Mouse (Mus musculus): ENCODE results near the gene Samd5.

- TF ChIP-seq POLR2A (IDR thresholded peaks at IDR 0.05; ENCODE audit: low read depth, low read length) (no peak), CTCF (IDR thresholded peaks at IDR 0.05; ENCODE audit: extremely low read depth, insufficient read length, insufficient replicate concordance, low read depth, low read length) (no peak)
Measured at GRCm38 (mm10) chr10:9647741-9648140, 27.3 kb downstream of the Samd5 start.

Data from small intestine, adult 2 months (tissue).